In the genomic region with DNA sequence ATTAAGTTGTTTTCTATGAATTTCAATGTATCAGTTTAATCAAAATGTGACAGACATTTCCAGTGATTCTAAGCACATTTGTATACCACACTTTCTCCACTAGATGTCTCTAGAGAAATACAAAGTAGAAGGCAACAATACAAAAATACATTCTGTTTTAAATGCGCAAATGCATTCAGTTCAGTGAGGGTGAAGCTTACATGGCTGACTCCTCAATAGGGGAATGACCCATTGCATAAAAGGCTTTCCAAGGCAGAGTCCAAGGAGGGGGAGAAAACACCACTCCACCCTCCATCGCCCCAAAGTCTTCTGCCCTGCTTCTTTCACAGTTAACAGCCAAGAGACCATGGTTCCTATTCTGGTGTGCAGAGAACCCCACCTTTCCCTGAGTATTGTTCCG, we compare ENCODE assay signal across 9 mouse cellular contexts. TPM values are rescaled to one million over a fixed set of nuclear protein-coding genes. Genes with fewer than 3 reads are reported as not detected.
A peak's percentile ranks its signal among the peaks of the same experiment; 100 is the strongest.
DNase-seq lines count a peak whose midpoint lies in the region; ATAC-seq and TF ChIP-seq lines count a peak whose summit lies in the region.
"Had no signal": no experiment of that assay in that cellular context is flagged by ENCODE, and none has a peak within 500 bp of the region (broad histone marks: within the 10 kb centered on the region; RNA-seq: fewer than 3 reads in every experiment).

No protein-coding gene starts in this region.

- no peak overlapping the region for H3K4me3 ChIP-seq in heart, postnatal 0 days (ENCODE audit: low read depth, low read length)

- H3K27ac ChIP-seq in heart, postnatal 0 days (ENCODE audit: low read depth): no peak overlapping the region

- H3K4me1 ChIP-seq in heart, postnatal 0 days (ENCODE audit: control insufficient read depth, insufficient read depth): no peaks in the 10 kb centered on the region

- WGBS in heart, postnatal 0 days: 65% methylated on average over 3 of the region's 3 CpGs

- no peaks in the 10 kb centered on the region for H3K9me3 ChIP-seq in heart, postnatal 0 days (replicated peaks; ENCODE audit: control insufficient read depth, low read length)

- no peak overlapping the region for H3K4me2 ChIP-seq in heart, postnatal 0 days (ENCODE audit: low read depth, low read length)

- no peak for ATAC-seq in heart, postnatal 0 days (ENCODE audit: insufficient read depth, low read depth)
- peak; percentile 34; the same call in 1 of the 2 replicates for ATAC-seq in granulocyte monocyte progenitor cell, adult 5-6 weeks (replicated peaks; ENCODE audit: poor library complexity, severe bottlenecking)

- H3K36me3 ChIP-seq in heart, postnatal 0 days (replicated peaks; ENCODE audit: control insufficient read depth, insufficient read depth, low read length): no peaks in the 10 kb centered on the region
- no peaks in the 10 kb centered on the region for H3K36me3 ChIP-seq in splenic B cell, adult 2 months (ENCODE audit: control insufficient read depth, insufficient read depth, low read length, poor library complexity, severe bottlenecking)

- DNase-seq in heart, postnatal 0 days (ENCODE audit: low spot score): peak; percentile 75
- DNase-seq in heart, adult 8-10 months (ENCODE audit: low spot score): no peak
- DNase-seq in right cerebral cortex, postnatal 4 days: peak; percentile 8
- DNase-seq in right cerebral cortex, adult 18-20 months: no peak
- peak; percentile 15 for DNase-seq in splenic B cell, adult 2 months (ENCODE audit: low read depth, low spot score)
- no peak for DNase-seq in lung, postnatal 4 days
- no peak for DNase-seq in cerebellum, adult 11-12 months
- DNase-seq: kidney, adult 11 months had no signal

- no peak for TF ChIP-seq EP300 in heart, postnatal 0 days (IDR thresholded peaks at IDR 0.05; ENCODE audit: low read depth)

- peak; percentile 68 for TF ChIP-seq CTCF in heart, postnatal 0 days (IDR thresholded peaks at IDR 0.05; ENCODE audit: low read depth)

- no peaks in the 10 kb centered on the region for H3K27me3 ChIP-seq in heart, postnatal 0 days (ENCODE audit: control insufficient read depth, insufficient read depth, low read length)
- no peaks in the 10 kb centered on the region for H3K27me3 ChIP-seq in splenic B cell, adult 2 months (ENCODE audit: control insufficient read depth, insufficient read depth, low read length, poor library complexity, severe bottlenecking)

- no peak overlapping the region for H3K9ac ChIP-seq in heart, postnatal 0 days (replicated peaks; ENCODE audit: low read depth, low read length)

RNA-seq across cellular contexts. Expression of a gene that starts 3.3 kb away (rescaled TPM):
- total RNA-seq in heart, postnatal 0 days (2014; rRNA removed; ENCODE audit: low replicate concordance): 435 TPM in 2 replicates
- polyA plus RNA-seq in heart, postnatal 0 days (2015; fragmentation: Nextera tagmentation; extraction: Ambion mirVana): 330 and 363 TPM in 2 replicates
- total RNA-seq in heart, adult 8-10 months (2022): 10 to 100 TPM in 2 of 4 experiments, 1 to 10 TPM in 2; 8.7 to 14.6 (median 11.5) TPM
- 0.47 TPM in 1 of 2 replicates, not detected in the other for total RNA-seq in granulocyte monocyte progenitor cell, adult 5-6 weeks (2014; fragmentation: Nextera tagmentation)
- 0.34 and 0.52 TPM in 2 replicates for total RNA-seq in granulocyte monocyte progenitor cell, adult 5-6 weeks (2017)

Comparison
In these comparisons a context has a peak if more than half of its experiments do, and no peak if none do; other contexts are left out.
1. DNase-seq: peak in heart, postnatal 0 days (single experiment), right cerebral cortex, postnatal 4 days (single experiment) and splenic B cell, adult 2 months (single experiment); none in heart, adult 8-10 months (single experiment), right cerebral cortex, adult 18-20 months (single experiment), lung, postnatal 4 days (0 of 2) and cerebellum, adult 11-12 months (single experiment).
2. RNA of a gene that starts 3.3 kb away (total RNA-seq): 435 TPM in heart, postnatal 0 days; 8.7 to 14.6 TPM in heart, adult 8-10 months and 0.34 to 0.52 TPM in granulocyte monocyte progenitor cell, adult 5-6 weeks; every median in the first group is over 10 times any median in the second.